Mouse (Mus musculus) embryo, embryonic 10 days (tissue): ENCODE data around the gene Rab3d.

Source experiments
- DNase-seq: peaks from one replicate; pipeline ENCODE4 v3.0.0-alpha.2; 2015; ENCODE audit warnings: low spot score

The Rab3d gene

DNA sequence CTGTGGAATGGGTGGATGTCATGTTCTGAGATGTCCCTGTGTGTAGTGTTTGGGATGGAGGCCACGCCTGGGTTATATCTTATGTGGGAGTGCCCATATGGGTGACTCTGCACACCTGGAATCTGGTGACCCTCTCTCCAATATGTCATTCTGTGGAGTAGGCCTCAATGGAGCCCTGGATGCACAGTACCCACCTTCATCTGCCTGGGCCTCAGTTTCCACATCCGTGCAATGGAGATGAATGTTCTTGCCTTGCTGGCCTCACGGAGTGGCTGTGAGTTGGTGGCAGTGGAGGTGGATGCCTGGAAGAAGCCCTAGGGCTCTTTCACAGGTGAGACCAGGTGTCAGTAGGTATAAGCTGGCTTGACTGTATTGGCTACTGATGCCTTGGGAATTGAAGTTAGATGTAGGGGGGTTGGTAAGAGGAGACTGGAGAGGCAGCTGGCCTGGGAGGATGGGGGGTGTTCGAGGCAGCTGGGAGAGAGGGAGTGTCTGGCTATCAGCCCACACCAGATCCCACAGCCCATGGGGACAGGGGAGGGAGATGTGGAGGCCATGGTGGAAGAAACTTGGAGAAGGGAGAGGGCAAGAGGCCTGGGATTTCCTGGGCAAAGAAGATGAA is 20.4 kb upstream of the Rab3d start:
- no peak for DNase-seq

DNA sequence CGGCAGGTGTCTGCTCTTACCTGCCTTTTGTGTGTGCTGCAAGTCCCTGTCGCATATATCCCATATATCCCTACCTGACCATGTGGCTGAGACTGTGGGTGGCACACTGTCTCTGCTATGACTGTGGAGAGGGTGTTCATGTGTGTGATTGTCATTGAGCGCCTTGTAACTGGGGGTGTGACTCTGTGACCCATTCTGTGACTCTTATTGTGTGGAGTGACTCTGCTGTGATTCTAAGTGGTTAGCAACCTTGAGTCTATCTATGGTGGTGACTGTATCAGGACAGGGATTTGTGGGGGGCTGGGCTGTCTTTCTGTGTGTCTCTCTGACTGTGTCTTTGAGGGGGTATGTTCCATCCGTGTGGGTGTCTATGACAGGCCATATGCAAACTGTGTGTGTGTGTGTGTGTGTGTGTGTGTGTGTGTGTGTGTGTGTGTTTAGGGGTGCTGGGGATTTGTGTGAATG is 19.8 kb upstream of the Rab3d start:
- no peak for DNase-seq

DNA sequence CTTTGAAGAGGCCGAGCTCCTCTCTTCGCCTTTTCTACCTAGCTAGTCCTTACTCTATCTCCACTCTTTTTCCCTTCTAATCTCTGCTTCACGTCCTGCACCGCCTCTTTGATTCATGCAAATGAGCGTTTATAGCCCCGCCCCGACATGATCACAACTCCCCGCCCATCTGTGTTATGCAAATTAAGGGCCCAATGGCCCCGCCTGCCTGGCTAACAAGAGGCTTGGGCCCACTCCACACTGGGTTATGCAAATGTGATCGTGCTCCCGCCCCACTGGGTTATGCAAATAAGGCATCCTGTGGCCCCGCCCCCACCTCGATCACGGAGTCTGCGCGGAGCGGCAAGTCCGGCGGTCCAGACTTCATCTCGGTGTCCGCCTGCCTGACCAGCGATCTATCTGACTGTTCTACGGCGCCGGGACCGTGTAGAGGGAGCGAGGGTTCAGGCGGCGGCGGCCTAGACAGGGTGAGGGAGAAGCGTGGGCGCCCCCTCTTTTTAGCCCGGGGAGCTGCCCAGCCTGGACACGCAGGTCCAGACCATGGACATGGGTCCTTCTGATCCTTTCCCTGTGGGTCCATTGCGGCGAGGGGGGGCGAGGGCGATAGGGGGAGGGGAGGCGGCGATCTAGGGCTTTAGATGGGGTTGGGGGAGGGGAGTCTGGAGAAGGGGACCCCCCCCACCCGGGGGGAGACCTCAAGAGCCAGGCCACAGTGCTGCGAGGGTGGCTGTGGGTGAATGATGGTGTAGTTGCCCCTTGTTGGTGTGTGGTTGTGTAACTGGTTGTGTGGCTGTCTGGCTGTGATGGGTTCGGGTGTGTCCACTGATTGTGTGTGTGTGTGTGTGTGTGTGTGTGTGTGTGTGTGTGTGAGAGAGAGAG is 18.9 kb upstream of the Rab3d start, which contains the start of gene Plppr2:
Plppr2 (plus strand) TSS at position 342 of the 879 bp plus-strand sequence.
- DNase-seq = peak; percentile 98

DNA sequence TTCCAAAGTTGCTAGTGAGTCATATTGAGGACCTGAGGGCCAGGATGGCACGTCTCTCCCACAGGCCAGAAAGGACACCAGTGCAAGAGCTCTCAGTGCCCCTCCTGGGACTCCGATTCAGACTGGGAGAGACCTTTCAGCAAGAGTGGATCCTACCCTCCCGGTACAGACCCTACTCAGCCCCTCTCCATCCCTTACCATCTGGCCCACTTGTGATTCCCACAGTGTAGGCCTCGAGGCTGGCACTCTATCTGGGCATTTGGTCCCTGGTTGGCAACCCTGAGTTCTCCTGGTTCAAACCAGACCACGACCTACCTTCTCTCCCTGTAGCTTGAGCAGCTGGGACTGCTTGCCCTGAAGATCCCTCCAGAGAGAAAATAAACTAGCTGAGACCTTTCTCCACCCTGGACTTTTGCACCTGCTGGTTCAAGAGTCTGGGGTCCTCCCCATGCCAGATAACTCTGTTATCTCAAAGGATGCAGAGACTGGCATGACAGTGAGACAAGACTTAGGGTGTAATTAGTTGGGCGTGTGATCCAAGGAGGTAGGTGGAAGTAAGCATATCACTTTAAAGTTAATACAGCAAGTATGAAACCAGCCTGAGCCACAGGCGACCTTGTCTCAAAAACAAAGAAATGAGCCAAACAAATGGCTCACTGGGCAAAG is 17.6 kb upstream of the Rab3d start:
- no peak for DNase-seq

DNA sequence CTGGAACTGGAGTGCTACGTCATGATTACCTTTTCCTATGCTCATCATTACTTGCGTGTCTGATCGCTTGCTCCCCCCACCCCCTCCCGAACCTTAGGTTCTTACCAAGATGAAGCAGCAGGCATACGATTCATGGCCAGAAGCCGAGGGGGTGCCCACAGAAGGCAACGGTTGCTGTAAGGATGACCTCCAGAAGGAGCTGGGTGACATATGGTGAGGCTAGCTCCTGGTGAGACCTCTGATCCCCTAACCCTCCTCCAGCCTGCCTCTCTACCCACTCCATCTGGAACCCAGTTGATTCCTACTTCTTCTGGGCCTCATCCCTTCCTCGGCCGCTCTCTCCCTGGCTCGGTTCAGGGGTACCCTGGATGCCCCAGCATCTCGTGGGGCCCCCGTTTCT is 16.0 kb upstream of the Rab3d start:
- no peak for DNase-seq

DNA sequence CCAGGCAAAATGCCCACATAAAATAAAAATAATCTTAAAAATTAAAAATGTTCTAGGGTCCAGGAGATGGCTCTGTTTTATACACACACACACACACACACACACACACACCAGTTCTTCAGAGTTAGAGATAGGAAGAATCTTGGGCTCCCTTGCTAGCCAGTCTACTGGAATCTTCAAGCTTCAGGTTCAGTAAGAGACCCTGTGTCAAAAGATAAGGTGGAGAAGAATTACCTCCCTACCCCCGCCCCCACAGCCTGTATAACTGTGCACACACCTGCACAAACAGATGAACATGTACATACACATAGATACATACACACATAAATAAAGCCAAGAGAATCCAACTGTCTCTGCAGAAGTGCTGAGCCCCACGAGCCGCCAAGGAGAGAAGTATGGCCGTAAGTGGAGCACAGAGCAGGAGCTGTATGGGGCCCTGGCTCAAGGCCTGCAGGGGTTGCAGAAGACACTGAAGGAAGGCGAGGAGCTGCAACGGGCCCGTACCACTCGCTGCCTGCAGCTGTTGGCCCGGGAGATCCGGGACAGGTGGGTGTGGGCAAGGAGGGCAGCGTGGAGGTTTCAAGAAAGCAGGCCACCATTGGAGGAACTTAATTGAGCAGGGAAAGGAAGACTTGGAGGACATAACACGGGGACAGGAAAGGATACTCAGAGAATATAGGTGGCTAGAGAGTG is 14.6 kb upstream of the Rab3d start:
- DNase-seq = no peak

GRCm38 (mm10) chr9:21932006-21932405 is 14.0 kb upstream of the Rab3d start:
- DNase-seq = no peak

DNA sequence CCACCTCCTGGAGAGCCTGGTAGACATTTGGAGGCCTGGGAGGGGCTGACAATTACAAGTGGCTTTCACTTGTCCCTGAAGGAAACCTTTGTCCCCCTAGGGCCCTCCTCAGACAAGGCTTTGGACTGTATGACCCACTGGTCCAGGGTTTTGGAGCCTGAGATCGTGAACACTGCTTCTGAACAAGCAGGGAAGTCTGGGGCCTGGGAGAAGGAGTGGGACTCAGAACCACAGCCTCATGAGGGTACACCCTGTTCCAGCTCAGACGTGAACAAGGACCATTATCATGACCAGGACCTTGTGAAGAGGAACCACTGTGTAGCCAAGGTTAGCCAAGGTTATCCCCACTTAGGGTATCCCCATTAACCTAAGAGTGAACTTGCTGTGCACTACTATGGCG is 11.2 kb upstream of the Rab3d start:
- no peak for DNase-seq

DNA sequence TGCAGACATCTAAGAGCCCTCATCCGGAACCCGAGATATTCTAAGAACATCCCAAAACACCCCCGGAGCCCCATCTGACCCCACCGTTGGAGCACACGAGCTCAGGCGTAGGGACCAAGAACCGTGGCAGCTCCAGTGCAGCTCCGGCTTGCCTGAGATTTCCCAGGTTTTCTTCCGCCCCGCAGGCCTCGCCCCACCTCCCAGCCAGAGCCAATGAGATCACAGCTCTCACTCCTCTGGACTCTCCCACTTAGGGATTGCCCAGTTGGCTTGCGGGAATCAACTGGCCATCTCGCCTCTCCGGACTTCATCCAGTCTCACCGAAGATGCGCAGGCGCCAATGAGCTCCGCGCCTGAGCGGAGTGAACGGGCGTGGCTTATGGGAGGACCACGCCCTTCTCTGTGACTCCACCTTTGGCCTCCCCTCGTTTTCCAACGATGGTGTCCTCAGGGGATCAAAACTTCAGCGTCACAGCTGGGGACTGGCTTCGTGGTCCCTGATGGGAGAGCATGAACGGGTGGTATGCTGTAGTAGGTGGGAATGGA is 9.3 kb upstream of the Rab3d start, which contains the start of the genes Ccdc159 and Tmem205:
Ccdc159 (plus strand) TSS at position 264 of the 546 bp plus-strand sequence.
Tmem205 (minus strand) TSS at position 349 of the 546 bp plus-strand sequence.
- DNase-seq = peak; percentile 99

DNA sequence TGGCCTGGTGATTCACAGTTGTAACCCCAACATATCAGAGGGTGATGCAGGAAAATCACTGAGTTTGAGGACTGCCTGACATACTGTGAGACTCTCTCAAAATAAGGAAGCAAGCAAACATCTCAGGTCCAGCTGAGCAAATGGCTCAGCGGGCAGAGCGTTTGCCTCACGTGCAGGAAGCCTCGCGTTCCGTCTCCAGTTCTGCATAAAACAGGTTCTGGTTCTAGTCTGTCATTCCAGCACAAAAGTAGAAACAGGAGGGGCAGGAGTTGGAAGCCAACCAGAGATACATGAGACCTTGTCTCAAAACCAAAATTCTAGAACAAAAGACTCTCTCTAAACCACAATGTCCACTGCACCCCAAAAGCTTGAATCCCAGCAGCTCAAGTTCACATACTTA is 8.8 kb upstream of the Rab3d start:
- peak; percentile 31 for DNase-seq

DNA sequence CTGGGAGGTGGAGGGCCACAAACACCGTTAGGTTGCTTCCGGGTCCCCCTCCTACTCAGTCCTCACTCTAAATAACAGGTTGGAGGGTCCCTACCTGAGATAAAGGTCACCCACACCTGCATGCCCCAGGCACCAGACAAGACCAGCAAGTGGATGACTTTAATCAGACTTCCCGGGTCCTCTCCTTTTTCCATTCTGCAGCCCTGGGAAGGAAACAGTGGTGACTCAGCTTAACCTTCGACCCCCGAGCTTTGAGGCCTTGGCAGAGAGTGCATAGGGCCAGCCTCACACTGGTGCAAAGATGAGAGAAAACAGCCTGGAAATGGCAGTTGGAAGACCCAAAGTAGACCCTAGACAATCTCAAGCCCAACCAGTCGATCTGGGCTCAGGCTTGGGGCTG is 8.2 kb upstream of the Rab3d start:
- peak; percentile 26 for DNase-seq

GRCm38 (mm10) chr9:21925506-21925905 is 7.5 kb upstream of the Rab3d start:
- DNase-seq = no peak

GRCm38 (mm10) chr9:21925034-21925433 is 7.0 kb upstream of the Rab3d start:
- no peak for DNase-seq

DNA sequence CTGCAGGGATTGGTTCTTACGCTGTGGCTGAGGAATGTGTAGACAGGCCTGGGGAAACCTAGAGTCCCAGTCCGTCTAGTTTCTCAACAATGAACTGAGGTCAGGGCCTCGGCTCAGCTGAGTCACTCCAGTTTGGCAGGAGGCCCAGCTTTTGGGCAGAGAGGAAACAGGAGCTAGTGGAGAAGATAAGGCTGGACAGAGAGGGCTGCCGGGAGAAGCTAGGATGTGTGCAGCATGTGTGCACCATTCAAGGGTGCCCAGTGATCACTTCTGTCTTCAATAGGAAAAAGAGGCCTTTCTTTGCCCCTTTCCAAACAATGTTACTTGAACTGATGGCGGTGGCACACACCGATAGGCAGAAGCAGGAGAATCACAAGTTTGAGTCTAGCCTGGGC is 6.1 kb upstream of the Rab3d start:
- no peak for DNase-seq

- DNase-seq = no peak
Observed at GRCm38 (mm10) chr9:21923490-21924098, 5.6 kb upstream of the Rab3d start.

- DNase-seq = no peak
Observed at GRCm38 (mm10) chr9:21923036-21923435, 5.0 kb upstream of the Rab3d start.

DNA sequence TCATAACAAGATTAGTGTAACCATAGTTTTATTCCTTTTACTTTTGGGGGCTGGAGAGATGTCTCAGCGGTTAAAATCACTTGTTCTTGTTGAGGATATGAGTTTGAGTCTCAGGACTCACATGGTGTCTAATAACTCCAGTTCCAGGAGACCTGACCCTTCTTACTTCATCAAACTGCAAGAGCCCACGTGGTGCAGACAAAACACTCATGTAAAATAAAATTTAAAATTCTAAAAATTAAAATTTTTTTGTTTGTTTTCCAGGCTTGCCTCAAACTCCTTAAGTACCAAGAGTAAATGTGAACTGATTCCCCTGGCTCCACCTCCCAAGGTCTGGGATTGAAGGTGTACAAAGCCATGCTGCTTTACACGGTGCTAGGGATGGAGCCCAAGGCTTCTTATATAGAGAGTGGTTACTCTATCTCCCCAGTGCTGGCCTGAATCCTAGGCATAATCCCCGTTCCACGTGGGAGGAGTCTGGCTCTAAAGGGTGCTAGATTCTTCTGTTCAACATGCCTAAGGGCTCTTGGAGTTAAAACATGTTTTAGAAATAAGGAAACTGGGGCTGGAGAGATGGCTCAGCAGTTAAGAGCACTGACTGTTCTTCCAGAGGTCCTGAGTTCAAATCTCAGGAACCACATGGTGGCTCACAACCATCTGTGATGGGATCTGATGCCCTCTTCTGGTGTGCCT is 846 bp upstream of the Rab3d start:
- DNase-seq = no peak

DNA sequence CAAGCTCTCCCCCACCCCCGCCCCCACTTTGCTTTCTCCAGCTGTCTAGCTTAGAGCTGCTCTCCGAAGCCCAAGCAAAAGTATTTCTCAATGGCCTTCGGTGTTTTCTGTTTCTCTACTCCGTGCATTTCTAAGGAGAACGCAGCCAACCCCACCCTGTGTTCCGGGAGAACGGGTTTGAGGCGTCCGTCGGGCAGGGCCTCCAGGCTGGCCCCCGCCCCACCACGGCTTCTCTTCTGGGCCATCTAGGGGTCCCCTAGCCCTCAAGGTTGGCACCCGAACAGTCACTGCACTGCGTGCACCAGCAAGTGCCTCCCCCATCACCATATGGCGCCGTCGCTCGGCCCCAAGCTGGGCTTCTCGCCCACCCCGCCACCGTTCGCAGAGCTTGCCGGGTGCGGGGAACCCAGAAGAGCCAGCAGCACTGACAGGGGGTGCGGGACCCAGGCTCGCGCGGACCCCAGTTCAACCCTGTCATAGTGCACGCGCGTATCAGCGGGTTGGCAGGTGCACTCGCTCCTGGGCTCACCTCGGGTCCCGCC is 428 bp downstream of the Rab3d start:
- DNase-seq = no peak

DNA sequence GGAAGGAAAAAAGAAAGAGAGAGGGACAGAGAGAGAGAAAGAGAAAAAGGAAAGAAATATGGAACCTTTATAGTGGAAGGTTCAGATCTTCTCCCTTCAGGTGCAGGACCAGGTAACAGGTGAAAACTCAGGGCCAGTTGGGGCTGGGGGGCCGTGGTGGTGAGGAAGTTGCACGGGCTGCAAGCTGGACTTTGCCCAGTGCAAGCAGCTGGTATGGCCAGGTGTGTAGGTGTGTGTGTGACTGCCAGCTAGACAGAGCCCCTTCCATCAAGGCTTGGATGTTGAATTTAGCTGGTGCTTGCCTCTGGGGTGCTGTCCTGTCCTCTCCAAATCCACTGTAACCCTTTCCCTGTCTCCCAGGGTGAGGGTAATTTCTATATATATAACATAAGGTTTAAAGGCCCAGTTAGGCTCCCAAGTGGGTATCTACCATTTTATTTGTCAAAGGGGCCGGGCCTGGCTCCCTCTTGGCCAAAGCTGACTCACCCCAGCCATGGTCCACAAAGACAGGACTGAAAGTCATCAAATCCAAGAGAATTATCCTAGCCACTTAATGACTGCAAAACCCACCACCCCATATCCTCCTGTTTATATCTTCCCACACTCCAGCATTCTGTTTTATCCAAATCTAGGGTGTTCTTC is 1.0 kb downstream of the Rab3d start:
- no peak for DNase-seq
